Mouse (Mus musculus): ENCODE results near the gene Ciita. TPM values are rescaled to one million over a fixed set of nuclear protein-coding genes. Genes with fewer than 3 reads are reported as not detected.

Ciita gene
- polyA plus RNA-seq, 1 experiment = 0.03 TPM

DNA sequence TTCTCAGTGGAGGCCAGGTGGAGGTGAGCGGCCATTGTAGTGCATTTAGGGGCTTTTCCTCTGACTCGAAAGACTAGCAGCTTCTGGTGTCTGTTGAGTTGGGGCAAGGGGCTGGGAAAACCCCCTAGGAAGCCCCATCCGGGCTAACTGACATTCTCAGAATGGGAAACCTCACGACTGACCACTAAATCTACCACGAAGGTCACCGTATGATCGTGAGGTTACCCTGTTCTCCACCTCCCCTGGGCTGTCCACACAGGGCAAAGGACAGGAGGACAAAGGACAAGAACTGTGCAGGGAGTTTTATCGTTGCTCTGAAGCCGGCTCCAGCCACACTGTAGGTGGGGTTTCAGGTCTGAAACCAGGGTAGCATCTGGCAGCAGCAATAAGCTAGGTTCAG lies 30.9 kb upstream of the Ciita start:
- TF ChIP-seq CTCF (IDR thresholded peaks at IDR 0.05; ENCODE audit: borderline replicate concordance, extremely low read depth, insufficient read depth, insufficient read length) = no peak
- TF ChIP-seq POLR2A (IDR thresholded peaks at IDR 0.05; ENCODE audit: borderline replicate concordance, extremely low read depth, insufficient read depth, insufficient read length, poor library complexity, severe bottlenecking) = no peak
- no peak for DNase-seq (ENCODE audit: low read depth)

DNA sequence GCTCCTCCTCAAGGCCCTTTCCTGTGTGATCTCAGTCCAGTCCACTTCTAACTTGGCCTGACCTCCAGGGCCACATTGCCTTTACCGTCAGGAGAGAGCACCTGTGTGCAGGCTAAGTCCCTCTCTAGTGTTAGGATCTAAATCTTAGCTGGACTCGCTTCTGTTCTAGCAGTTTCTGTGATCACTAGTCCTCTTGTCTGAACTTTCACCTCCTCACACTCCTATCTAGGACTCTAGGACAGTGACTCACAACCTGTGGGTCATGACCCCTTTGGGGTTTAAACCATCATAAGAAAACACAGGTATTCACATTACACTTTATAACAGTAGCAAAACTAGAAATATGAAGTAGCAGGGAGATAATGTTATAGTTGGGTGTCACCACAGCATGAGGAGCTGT lies 28.0 kb upstream of the Ciita start:
- TF ChIP-seq POLR2A (IDR thresholded peaks at IDR 0.05; ENCODE audit: borderline replicate concordance, extremely low read depth, insufficient read depth, insufficient read length, poor library complexity, severe bottlenecking) (no peak), CTCF (IDR thresholded peaks at IDR 0.05; ENCODE audit: borderline replicate concordance, extremely low read depth, insufficient read depth, insufficient read length) (no peak)
- DNase-seq (ENCODE audit: low read depth) = no peak

DNA sequence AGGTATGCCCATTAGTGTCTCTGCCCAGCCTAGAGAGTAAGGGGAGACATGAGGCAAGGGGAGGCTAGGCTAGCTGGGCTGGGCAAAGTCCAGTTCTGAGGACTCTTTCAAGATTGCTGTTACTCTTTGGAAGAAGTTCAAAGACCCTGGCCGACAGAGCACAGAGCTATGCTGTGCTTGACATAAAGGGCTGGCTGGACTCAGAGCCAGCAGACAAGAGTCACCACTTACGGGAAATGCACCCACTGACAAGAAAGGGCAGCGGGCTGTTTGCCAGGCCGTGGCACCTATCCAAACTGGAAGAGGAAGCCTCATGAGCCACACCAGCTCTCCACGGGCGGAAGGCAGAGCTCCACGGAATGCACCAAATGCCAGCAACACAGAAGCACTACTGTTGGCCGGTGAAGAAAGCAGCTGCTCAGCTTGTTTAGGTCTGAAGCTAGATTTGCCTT lies 27.4 kb upstream of the Ciita start:
- TF ChIP-seq CTCF (IDR thresholded peaks at IDR 0.05; ENCODE audit: borderline replicate concordance, extremely low read depth, insufficient read depth, insufficient read length) (no peak), POLR2A (IDR thresholded peaks at IDR 0.05; ENCODE audit: borderline replicate concordance, extremely low read depth, insufficient read depth, insufficient read length, poor library complexity, severe bottlenecking) (no peak)

DNA sequence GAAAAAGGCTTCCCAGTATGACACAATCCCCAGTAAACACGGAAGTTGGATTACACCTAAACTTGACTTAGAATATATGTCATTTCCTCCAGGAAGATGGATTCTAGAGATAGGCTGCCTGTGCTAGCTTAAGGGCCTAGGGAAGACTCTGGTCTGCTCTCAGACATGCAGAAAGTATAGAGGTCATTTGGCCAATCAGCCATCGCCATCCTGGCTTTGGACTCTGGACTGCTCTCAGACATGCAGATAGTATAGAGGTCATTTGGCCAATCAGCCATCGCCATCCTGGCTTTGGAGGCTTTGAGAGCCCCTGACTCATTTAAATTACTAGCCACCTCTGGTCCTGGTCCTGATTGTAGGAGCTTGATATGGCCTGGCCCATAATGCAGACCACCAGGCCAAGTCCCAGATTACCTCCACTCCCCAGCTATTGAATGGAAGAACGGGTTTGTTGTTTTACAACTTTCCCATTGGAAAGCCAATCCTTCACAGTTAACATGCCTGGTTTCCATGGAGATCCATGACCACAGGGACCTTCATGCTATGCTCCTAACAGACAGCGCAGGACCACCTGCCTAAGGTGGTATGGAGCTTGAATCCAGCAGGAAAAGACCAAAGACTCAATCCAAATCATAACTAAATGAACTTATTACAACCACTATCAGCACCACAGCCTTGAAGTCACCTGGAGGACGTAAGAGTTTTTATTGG lies 25.8 kb upstream of the Ciita start:
- DNase-seq (ENCODE audit: low read depth) = no peak
- TF ChIP-seq POLR2A (IDR thresholded peaks at IDR 0.05; ENCODE audit: borderline replicate concordance, extremely low read depth, insufficient read depth, insufficient read length, poor library complexity, severe bottlenecking) (no peak), CTCF (IDR thresholded peaks at IDR 0.05; ENCODE audit: borderline replicate concordance, extremely low read depth, insufficient read depth, insufficient read length) (no peak)

More for the DNA sequence above, 27.4 kb upstream of the Ciita start:
- DNase-seq (ENCODE audit: low read depth) = peak; percentile 80

DNA sequence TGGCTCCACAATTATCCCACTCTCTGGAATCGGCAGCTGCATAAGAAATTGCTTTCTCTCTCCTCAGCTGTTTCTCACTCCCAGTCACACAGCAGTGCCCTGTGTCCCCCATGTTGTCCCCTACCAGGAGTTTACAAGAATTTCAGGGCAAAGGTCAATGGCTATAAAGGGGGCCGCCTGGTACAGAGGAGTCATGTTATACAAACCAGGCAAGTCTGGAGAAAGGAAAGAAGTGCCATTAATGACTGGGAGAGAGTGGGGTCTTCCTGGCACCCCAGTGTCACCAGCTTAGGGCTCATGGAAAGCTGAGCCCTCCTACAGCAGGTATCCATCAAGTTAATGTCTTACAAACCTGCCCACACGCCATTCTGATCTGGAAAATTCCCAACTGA lies 25.3 kb upstream of the Ciita start:
- no peak for DNase-seq (ENCODE audit: low read depth)
- TF ChIP-seq POLR2A (IDR thresholded peaks at IDR 0.05; ENCODE audit: borderline replicate concordance, extremely low read depth, insufficient read depth, insufficient read length, poor library complexity, severe bottlenecking) (no peak), CTCF (IDR thresholded peaks at IDR 0.05; ENCODE audit: borderline replicate concordance, extremely low read depth, insufficient read depth, insufficient read length) (no peak)

DNA sequence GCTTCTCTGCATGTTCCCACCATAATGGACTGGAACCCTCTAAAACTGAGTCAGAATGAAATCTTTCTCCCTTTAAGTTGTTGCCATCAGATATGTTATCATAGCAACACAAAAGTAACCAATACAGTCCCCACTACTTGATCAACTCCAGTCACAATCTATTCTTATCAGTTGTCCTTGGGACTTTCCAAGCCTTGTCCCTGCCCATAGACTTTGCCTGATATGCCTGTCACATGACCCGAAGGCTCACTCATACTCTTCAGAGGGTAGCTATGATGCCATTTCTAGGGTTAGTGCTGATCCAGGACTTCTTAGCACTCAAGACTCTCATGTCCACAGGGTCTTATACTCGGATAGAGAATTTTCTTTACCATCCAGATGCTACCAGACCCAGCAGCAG lies 19.7 kb upstream of the Ciita start:
- no peak for DNase-seq (ENCODE audit: low read depth)
- TF ChIP-seq CTCF (IDR thresholded peaks at IDR 0.05; ENCODE audit: borderline replicate concordance, extremely low read depth, insufficient read depth, insufficient read length) = no peak
- TF ChIP-seq POLR2A (IDR thresholded peaks at IDR 0.05; ENCODE audit: borderline replicate concordance, extremely low read depth, insufficient read depth, insufficient read length, poor library complexity, severe bottlenecking) = no peak

DNA sequence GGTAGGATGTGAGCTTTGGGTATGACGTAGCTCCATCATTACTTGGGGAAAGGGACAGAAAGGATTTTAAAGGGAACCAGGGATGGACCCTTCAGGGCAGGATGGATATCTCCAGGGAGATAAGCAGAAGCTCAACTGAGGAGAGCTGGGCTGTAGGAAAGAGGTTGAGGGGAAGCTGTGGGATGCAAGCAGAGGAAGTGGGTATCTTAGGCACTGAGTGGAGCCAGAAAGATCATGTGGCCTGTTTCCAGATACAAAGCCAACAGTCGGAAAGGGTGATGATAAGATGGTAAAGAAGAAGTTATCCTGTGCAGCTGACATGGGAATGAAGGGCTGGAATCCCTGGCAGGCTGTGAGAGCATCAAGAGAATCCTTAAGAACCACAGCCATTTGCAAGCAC lies 18.7 kb upstream of the Ciita start:
- TF ChIP-seq POLR2A (IDR thresholded peaks at IDR 0.05; ENCODE audit: borderline replicate concordance, extremely low read depth, insufficient read depth, insufficient read length, poor library complexity, severe bottlenecking) (no peak), CTCF (IDR thresholded peaks at IDR 0.05; ENCODE audit: borderline replicate concordance, extremely low read depth, insufficient read depth, insufficient read length) (no peak)

DNA sequence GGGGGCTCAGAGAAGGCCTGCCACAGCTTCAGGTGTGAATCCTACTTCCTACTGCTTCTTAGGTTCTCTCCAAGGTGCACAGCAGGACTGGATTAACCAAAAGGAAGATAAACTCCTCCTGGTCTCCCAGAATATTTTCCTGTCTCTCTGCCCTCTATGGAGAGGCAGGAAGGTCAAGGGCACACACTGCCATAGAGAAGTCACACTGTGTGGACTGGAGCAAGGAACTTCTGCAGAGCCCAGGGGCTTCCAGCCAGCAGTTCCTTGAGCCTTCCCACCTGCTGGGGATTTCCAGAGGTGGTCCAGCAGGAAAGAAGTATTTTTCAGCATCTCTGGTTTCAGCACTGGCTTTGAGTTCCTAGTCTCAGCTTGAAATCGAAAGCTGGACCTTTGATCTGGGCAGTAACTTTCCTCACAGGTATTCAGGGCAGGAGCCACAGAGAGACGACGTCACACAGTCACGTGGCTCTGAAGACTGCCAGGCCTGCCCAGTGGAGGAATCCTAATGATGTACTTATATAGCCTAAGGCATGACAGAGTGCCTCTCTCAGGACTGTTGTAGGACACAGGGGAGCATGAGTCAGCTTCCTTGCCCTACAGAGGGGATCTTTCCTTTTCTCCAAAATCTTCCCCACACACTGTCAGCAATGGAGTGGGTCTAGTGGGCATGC lies 14.7 kb upstream of the Ciita start:
- TF ChIP-seq CTCF (IDR thresholded peaks at IDR 0.05; ENCODE audit: borderline replicate concordance, extremely low read depth, insufficient read depth, insufficient read length) = no peak
- no peak for TF ChIP-seq POLR2A (IDR thresholded peaks at IDR 0.05; ENCODE audit: borderline replicate concordance, extremely low read depth, insufficient read depth, insufficient read length, poor library complexity, severe bottlenecking)
- DNase-seq (ENCODE audit: low read depth) = no peak

More for the DNA sequence above, 18.7 kb upstream of the Ciita start:
- DNase-seq (ENCODE audit: low read depth) = no peak

DNA sequence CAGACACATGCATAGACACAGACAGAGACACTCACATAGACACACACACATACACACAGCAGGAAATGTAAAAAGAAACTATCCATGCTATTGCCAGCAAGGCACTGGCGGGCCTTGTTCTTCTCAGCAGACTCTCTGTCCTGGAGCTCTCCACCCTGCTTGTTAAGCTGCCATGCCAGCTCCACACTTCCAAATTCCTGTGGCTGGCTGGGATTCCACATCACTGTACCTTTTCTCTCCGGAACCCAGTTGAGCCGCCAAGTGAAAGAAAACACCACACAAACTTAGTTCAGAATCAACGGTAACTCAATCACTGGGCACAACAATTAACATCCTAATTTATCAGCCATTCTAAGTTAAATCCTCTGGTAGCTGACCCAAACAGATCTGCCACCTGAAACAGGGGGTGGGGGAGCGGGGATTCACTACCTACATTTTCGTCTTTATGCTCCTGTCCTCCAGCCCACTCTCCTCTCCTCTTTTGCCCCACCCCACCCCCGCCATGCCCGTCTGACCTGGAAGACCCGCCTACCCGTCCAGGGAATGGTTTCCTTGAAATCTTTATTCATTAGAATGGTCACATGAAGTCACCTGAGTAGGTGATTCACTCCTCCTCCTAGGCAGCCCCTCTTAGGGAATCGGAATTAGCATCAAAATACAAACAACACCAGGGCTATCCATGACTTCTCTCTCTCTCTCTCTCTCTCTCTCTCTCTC lies 12.3 kb upstream of the Ciita start:
- TF ChIP-seq CTCF (IDR thresholded peaks at IDR 0.05; ENCODE audit: borderline replicate concordance, extremely low read depth, insufficient read depth, insufficient read length) (no peak), POLR2A (IDR thresholded peaks at IDR 0.05; ENCODE audit: borderline replicate concordance, extremely low read depth, insufficient read depth, insufficient read length, poor library complexity, severe bottlenecking) (no peak)
- no peak for DNase-seq (ENCODE audit: low read depth)

DNA sequence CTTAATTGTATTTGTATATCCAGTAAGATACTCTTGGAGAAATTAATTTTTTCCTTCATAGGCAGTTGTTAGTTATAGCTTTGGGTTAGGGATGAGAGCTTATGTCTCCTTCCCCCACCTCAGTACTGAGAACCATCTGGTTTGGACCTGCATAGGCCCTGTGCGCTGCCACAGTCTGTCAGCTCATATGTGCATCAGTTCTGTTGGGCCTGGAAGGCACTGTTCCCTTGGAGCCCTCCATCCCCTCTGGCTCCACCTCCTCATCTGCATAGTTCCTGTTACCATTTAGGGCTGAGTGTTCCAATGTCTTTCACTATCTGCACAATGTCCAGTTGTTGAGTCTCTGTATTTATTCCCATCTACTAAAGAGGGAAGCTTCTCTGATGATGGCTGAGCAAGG lies 11.7 kb upstream of the Ciita start:
- TF ChIP-seq CTCF (IDR thresholded peaks at IDR 0.05; ENCODE audit: borderline replicate concordance, extremely low read depth, insufficient read depth, insufficient read length) (no peak), POLR2A (IDR thresholded peaks at IDR 0.05; ENCODE audit: borderline replicate concordance, extremely low read depth, insufficient read depth, insufficient read length, poor library complexity, severe bottlenecking) (no peak)
- DNase-seq (ENCODE audit: low read depth) = peak; percentile 27

DNA sequence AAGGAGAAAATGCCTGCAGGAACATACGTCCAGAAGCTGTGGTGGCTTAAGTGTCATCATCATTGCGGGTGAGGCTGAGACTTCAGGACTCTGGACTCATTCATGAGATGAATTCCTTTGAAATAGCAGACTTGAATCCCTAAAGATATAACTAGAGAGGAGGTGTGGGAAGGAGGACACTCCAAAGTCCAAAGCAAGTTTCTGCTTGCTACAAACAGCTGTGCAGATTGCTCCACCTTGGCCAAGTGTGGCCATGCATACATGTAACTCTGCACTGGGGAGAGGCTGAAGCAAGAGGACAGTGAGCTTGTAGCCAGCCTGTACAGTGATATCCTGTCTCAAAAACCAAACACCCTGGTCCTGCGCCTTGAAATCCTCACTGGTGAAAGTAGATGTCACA lies 7.9 kb upstream of the Ciita start:
- DNase-seq (ENCODE audit: low read depth) = no peak
- TF ChIP-seq CTCF (IDR thresholded peaks at IDR 0.05; ENCODE audit: borderline replicate concordance, extremely low read depth, insufficient read depth, insufficient read length) (no peak), POLR2A (IDR thresholded peaks at IDR 0.05; ENCODE audit: borderline replicate concordance, extremely low read depth, insufficient read depth, insufficient read length, poor library complexity, severe bottlenecking) (no peak)

All from brain, embryonic 14.5 days (tissue).